Mouse (Mus musculus): ENCODE measurements around the gene Rab2b. TPM values are rescaled to one million over a fixed set of nuclear protein-coding genes. Genes with fewer than 3 reads are reported as not detected.

The Rab2b gene
- 16.9 to 24.1 TPM (median 23.4 TPM) in 4 replicates for total RNA-seq (2023)

DNA sequence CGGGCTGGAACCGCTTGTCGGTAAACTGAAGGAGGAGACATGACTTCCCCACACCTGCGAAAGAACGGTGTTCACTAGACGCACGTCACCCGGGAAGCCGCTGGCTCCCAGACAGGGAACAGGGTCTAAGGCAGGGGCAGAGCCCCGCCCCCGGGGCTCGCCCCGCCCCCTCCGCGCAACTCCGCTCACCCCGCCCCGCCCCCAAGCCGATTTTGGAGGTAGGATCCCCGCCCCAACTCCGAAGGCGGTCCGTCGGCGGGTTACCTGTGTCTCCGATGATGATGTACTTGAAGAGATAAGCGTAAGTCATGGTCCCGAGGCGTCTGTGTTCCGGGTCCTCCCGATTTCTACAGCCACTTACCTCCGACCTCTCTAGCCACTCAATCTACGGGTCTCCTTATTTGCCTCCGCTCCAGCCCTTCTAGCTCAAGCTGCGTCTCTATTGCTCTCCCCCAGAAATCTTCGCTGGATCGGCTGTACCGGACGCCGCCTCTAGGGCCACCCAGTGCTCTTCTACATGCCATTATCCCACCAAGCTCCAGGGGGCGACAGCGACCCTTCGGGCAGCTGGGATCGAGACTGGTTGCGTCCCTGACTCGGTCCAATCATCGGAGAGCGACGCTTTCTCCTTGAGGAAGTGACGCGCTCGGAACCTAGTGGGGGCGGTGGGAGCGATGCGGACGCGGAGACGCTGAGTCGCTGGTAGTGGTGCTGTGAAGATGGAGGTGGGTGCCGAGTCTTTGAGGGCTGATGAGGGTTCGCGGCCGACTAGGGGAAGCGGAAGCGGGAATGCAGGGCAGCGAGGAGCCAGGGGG lies at the start of gene Rab2b, which contains the start of gene Tox4:
Gene Rab2b (minus strand): TSS at position 614 of the 815 bp plus-strand sequence.
Gene Tox4 (plus strand): TSS at position 215 of the 815 bp plus-strand sequence.

DNA sequence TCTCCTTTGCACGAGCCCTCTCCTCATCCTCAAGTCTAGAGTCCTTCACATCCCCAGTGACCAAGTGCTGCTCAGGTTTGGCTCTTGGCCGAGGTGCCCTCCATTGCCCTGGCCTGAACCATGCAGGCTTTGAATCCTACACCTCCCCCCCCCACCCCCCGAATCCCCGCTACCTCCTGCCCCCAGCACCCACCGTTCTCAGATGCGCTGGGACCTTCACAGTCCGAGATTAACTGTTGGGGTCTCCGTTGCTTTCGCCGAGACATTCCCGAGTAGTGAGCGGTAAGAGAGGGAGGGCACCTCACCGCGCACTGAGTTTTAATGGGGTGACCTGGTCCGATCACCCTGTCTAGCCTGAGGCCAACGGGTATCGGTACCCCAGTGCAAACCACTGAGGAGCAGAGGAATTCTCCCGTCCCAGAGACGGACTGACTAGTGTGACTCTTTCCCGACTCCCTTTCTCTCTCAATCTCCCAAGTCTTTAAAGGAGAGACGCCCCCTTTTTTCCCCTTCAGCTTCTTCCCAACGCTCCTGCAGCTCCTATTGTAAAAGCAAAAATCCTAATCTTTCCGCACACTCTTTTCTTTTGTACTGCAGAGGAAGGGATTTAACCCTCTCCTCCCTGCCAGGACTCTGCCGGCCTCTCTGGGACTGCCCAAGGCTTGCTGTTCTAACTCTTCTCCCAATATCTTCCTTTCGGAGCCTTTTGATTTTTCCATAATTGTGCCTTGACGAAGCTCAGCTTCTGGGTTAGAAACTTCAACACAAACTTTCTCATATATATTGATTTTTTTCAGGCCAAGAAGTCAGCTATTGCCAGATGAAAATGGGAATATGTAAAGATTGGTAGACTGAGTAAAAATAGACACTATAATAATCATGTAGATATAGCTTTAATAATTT lies 48.8 kb upstream of the Rab2b start, which contains the start of gene Sall2:
Gene Sall2 (minus strand): TSS at position 853 of the 903 bp plus-strand sequence.

DNA sequence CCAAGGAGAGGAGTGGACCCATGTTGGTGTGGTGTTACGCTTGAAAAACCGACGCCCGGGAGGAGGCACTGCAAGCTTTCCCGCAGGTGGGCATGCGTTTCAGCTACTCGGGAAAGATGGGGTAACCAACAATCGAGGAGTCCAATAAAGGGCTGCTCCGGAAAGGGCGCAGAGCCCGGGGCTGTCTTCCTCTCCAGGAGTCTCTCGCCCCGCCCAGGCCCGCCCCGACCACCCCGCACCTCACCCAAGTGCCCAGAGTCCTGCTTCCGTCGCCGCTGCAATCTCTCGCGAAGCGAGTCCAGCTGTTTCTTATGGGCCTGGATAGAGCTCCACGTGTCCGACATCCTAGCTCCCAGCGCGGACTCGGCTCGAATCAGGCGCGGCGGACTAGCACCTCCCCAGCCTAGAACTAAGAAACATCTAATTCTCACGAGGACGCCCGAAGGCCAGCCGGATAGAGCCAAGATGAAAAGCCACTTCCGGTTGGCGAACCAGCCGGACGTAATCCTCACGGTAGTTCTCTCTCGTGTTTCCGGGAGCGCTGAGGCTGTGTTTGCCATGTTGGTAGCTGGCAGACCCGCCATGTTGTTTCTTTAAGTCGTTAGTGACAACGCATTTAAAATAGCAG lies 25.4 kb upstream of the Rab2b start, which contains the start of gene Mettl3:
Gene Mettl3 (minus strand): TSS at position 485 of the 628 bp plus-strand sequence.

DNA sequence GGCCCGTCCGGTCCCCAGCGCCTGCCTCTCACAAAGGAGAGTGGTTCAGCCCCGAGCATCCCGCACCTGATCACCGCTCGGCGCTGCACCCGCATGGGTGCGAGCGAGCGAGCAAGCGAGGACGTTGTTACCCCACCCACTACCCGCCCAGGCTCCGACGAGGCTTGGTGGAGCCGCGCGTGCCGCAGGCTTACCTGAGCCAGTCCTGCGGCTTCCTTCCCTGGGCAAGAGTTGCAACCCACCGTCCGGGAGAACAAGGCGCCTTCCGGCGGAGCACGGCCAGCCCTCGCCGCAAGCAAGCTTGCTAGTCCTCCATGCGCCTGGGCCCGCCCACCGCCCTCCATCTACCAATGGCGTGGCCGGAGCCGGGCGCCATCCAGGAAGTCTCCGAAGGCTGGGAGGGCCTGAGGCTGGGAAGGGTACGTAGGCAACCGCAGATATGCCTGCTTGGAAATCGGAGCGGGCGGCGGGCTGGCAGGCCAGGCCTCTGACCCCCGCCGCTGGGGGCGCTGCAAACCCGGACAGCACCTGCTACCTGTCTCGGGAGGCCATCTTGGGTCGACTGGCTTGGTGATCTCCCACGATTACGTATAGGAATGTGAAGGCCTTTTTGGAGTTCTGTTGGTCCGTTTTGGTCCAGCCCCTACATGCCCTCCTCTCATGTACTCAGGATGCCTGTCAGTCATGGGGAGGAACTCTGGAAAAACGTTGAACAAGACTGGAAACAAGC lies 21.7 kb downstream of the Rab2b start, which contains the start of gene Chd8:
Gene Chd8 (minus strand): TSS at position 297 of the 730 bp plus-strand sequence.

Other genes starting within 250 kb of the Rab2b start
- not detected in 4 replicates for gene Olfr221, start 237.1 kb downstream of the Rab2b start, total RNA-seq (2023)
- gene Hnrnpc, start 175.5 kb downstream of the Rab2b start, total RNA-seq (2023): 402 to 432 TPM (median 411 TPM) in 4 replicates
- 26.6 to 47.6 TPM (median 37.0 TPM) in 4 replicates for gene Rpgrip1, start 168.8 kb downstream of the Rab2b start, total RNA-seq (2023)
- gene Supt16, start 82.1 kb downstream of the Rab2b start, total RNA-seq (2023): 66.0 to 72.9 TPM (median 70.2 TPM) in 4 replicates
- gene Chd8, start 21.8 kb downstream of the Rab2b start, total RNA-seq (2023): 267 to 322 TPM (median 286 TPM) in 4 replicates
- 115 to 127 TPM (median 121 TPM) in 4 replicates for gene Tox4, start 399 bp downstream of the Rab2b start, total RNA-seq (2023)
- gene Mettl3, start 25.6 kb upstream of the Rab2b start, total RNA-seq (2023): 58.5 to 60.9 TPM (median 60.0 TPM) in 4 replicates
- 0.12 to 0.21 TPM (median 0.15 TPM) in 3 of 4 replicates, not detected in the other for gene Sall2, start 49.2 kb upstream of the Rab2b start, total RNA-seq (2023)
- not detected in 4 replicates for gene Olfr1513, start 76.9 kb upstream of the Rab2b start, total RNA-seq (2023)
- not detected in 4 replicates for gene Olfr1512, start 99.6 kb upstream of the Rab2b start, total RNA-seq (2023)
- not detected in 4 replicates for gene Olfr1511, start 117.8 kb upstream of the Rab2b start, total RNA-seq (2023)
- gene Olfr1510, start 134.8 kb upstream of the Rab2b start, total RNA-seq (2023): not detected in 4 replicates
- gene Olfr1509, start 163.4 kb upstream of the Rab2b start, total RNA-seq (2023): not detected in 4 replicates
- not detected in 4 replicates for gene Olfr1508, start 187.9 kb upstream of the Rab2b start, total RNA-seq (2023)
- not detected in 4 replicates for gene Olfr1507, start 216.2 kb upstream of the Rab2b start, total RNA-seq (2023)

Data from B cell, adult 62 days (primary cell).